Mouse (Mus musculus) lung, postnatal 4 days (tissue): ENCODE measurements around the gene Aven.

ENCODE experiments used
- DNase-seq, 2 experiments: peaks; one replicate each; pipeline ENCODE4 v3.0.0; 2021

The Aven gene

DNA sequence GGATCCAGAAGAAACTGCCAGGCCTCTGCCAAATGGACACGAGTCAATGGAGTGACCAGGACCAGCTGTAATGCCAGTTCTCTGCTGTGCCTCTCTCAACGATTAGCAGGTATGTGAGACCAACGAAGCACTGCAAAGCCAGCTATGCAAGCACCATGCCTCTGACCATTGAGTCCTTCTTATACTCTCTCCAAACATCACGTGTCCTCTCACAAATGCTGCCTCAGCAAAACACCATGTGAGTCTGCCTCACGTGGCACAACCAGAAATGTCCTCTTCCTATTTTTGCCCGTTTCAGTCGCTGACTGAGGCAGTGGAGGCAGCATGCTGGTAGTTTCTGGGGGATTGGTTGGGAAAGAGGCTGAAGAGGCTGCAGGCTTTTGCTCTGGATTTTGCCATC is 68.8 kb downstream of the Aven start:
- DNase-seq, result no peak

DNA sequence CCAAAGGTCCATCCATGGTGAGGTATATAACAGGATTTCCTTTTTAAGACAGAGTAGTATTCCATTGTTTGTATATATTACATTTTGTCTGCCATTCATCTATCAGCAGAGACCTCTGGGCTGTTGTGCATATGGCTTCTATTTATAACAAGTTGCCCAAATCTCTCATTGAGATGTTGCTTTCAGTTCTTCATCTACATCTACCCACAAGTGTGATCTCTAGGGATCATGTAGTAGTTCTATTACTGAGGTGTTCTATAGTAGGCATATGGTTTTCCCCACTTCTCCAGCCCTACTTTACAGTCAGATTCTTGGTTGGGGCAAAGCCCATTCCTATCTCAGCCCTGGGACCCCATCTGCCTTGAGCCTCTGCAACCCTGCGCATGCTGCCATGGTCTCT is 72.3 kb downstream of the Aven start:
- DNase-seq, result no peak

DNA sequence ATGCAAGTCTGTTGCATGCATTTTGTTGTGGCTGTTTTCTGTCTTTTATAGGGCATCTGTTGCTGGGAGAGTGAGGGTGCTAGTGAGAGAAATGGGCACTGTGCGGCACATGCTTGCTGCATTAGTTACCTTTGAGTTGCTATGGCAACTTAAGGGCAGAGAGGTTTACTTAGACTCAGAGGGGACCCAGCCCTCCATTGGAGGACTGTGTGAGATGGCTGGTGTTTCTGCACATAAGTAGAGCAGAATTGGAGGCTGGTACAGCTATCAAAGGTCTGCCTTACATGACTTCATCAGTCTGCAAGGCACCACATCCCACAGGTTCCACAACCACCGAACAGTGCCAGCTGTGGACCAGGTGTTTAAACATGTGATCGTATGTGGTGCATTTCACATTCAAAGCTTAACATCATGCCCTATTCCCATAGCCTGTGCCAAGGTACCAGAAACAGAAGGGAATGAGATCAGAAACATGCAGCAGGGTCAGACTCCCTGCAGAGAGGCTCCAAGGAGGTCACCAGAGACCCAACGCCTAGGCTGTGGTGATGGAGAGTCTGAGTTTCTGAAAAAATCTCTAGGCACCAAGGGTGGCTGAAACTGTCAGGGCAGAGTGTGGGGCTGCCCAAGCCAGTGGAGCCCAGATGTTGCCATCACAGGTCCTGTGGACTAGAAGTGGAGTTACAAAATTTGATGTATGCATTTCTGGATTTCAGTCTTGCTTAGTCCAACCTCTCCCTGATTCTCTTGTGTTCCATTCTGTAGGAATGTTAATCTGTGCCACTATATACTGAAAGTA is 73.7 kb downstream of the Aven start:
- no peak for DNase-seq

DNA sequence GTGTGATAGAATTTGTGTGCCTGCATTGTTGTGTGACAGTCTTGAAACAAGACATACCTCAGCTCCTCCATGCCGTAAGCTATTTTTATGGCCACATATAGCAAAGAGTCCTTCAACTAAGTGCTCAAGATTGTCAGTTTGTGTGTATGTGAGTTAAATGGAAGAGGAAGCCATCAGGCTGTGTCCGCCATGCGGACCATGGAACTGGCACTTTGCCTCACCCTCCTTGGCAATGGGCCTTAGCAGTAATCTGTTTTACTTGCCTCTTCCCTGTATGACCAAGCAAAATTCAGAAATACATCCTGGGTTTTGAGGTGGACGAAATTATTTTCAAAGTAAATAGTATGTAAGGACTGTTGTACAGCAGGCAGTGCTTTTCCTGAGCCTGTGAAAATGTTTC is 75.0 kb downstream of the Aven start:
- no peak for DNase-seq

DNA sequence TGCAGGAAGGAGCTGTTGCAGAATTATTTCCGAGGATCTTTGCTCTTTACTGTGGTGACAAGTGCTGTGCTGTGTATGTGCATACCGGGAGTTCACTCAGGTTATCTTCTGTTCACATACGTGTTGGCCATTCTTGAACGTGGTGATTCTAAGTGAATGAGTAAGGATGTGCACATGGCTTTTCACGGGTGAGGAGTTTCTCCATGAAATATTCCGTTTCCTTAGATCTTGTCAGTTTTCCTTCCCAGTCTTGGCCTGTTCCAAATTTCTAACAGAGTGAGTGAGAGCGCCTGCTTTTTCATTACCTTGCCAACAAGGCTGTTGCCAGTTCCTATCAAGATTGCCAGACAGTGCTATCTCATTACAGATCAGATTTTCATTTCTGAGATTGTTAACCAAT is 98.2 kb downstream of the Aven start:
- DNase-seq, result no peak

DNA sequence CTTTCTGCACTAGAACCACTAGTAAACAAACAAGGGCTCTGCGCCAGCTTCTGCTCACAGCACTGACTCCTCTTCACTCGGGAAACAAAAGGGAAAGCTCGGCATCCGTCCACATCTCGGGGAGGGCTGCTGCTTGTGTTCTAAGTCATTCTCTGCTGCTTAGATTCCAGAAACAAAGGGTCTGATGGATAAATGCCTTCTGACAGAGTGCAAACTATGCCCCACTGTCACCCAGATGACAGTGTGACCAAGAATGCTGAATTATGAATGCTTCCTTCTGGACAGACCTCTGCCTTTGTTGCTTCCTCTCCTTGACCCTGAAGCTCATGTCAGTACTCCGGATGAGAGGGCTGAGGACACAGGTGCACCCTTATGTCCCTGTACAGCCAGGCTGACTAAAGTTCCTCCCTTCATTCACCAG is 98.7 kb downstream of the Aven start:
- peak in 1 of 2 experiments; percentile 24 for DNase-seq

DNA sequence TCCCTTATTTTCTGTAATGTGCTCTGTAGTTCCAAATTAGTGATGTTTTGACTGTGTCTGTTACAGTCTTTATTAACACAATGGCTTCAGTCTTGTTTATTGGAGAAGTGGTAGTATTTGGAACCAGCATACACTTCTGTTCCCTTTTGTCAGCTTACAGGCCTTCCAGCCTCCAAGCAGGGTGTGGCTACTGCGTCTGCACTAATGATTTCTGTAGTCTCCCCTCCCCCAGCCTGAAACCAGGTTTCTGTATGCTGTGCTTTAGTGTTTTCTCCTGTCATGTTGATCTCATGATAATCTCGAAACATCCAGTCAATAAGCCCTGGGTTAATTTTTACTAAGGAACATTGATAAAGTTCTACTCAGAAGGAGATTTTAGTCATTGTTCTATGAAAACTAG is 100.6 kb downstream of the Aven start:
- DNase-seq, result no peak

DNA sequence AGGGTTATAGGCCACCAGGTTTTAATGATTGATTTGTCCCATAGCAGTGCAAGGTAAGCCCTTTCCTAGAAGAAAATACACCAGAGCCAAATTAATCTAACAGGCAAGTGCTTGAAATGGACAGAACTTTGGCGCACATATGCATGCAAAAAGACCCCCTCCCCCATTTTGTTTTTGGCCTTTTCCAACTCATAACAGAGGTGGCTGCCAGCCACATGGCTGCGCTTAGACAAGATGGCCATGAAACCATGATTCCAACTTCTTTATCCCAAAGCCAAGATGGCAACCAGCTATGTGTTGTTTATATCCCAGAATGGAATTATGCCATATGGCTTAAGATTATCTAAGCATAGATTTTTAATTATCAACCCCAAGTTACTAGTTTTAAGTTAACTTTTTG is 101.0 kb downstream of the Aven start:
- DNase-seq, result no peak

DNA sequence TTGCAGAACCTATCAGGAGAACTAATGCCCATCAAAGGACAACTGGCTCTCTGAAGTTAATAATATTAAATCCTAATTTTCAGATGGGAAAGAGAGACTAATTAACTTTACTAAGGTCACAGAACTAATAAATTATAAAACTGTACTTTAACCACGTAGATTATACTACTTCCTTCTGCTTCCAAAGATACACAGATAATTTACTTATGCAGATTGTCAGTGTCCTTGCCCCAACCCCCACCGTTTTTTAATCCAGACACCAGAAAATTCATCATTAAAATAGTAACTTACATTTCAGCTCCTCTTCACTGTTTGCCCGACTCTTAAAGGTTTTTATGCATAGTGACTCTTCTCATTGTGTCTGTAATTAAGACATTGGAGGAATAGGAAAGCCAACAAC is 103.0 kb downstream of the Aven start:
- no peak for DNase-seq

DNA sequence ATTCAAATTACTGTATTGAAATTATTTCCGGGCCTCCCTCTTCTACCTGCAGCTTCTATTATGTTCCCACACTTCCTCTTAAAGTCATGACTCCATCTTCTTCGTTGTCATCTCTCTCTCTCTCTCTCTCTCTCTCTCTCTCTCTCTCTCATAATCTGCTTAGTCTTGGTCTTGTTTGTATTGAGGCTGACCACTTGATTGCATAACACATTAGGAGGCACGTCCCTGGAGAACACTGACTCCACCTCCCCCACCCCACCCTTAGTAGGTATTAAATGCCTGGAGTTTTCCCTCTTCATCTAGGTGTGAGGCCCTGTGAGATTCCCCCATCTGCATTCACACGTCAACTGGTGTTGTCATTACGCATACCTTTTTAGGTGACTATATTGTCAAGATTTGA is 103.7 kb downstream of the Aven start:
- DNase-seq, result no peak

DNA sequence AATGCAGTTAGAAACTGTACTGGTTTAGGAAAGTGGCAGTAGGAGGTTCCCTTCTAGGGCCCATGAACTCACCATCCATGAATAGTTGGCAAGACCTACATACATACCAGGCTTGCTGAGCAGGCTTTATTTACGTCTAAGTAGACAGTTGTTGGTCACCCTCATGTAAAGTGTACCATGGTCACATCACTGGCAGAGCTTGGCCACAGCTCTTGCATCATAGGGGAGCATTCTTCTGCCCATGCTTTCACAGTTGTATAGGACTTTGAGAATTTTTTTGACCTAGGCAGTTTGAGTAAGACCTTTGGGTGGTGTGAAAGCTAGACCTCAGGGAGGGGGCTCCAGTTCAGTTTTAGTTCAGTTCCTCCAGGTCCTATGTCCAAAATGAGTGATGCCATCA is 104.3 kb downstream of the Aven start:
- DNase-seq, result no peak

DNA sequence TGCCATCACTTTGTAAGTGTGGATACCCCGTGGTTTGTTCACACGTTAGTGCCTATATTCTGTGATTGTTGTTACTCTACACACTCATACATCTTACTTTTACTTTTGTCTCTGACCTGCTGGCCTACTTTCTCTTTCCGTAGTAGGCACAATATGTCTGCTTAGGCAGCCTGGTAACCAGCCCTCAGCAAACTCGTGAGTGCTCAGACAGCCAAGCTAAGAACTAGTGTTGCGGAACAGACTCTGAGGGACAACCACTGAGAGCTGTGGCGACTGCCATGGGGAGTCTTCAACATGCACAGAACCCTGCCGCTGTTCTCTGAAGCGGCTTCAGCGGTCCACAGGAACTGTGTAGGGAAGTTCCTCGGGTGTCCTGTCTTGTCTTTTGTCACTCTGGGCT is 107.5 kb downstream of the Aven start:
- no peak for DNase-seq

DNA sequence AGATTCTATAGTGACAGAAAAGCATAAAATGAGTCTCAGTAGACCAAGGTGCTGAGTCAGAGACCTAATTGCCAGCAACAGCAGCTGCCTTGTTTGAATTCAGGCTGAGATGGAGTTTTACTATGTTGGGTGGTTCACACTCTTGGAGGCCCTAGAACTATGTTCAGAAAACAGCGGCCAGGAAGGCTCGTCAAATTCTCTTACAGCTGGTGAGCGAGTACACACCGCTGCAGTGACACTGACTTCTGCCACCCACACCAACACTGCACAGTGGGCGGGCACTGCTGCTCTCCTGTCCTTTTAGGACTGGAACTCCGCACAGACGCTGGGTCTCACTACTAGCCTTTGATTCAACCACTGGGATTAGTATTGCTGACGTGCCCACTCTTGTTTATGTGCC is 109.7 kb downstream of the Aven start:
- no peak for DNase-seq

DNA sequence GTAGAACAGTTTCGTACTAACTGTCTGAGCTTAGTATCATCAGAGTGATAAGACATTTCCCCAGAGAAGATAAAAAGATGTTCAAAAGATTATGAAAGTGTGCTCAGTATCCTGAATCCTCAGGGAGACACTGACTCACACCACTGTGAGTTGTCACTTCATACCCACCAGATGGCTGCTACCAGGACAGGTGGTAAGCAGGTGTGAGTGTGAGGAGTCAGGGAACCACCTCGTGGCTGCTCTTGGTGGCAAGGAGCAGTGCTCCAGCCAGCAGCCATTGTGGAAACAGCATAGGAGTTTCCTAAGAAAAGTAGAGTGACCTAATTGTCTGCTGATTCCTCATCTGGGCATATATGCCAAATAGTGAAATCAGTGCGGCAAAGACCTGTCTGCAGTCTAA is 113.8 kb downstream of the Aven start:
- no peak for DNase-seq

DNA sequence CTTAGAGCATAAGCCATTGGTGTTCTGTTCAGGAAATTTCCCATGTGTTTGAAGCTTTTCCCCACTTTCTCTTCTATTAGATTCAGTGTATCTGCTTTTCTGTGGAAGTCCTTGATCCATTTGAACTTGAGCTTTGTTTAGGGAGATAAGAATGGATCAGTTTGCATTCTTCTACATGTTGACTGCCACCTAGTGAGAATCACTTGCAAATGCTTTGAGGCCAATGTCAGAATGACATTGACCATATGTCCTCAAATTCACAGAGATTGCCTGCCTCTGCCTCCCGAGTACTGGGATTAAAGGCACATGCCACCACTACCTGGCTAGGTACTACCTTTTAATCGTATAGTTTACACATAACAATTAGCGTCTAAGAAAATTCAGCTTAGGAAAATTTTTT is 119.9 kb downstream of the Aven start:
- no peak for DNase-seq

DNA sequence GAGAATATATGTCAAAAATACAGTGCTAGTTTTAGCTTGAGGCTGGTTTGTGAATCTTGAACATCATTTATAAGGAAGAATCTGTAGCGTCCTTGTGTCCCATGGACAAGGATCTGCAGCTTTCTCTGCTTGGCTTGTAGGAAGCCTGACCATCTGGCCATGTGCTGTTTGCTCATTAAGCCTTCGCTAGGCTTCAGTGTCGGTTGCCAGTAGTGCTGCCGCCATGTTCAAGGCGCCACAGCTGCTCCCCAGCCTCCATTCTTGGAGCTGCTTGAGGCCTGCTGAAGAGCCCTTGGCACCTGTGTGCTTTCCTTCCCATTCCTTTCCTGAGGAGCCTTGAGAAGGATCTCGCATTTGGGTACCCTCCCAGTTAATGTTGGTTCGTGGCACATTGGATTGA is 121.6 kb downstream of the Aven start:
- DNase-seq, result no peak

DNA sequence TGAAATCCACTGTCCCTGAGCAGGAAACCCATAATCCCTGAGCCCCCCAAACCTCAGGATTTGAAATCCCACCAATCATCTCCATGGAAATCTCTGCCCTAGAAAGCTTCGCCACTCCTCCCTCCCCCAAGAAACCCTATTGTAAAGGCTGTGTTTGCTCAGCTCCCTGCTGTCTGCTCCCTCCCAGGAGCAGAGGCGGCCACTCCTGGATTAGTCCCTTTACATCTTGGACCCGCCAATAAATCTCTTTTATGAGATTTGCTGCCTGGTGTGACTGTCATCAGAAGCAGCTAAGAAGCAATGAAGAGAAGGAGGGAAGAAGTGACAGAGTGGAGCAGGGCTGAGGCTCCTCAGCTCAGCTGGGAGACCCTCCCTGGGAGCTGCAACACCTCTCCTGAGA is 124.4 kb downstream of the Aven start:
- DNase-seq, result no peak

DNA sequence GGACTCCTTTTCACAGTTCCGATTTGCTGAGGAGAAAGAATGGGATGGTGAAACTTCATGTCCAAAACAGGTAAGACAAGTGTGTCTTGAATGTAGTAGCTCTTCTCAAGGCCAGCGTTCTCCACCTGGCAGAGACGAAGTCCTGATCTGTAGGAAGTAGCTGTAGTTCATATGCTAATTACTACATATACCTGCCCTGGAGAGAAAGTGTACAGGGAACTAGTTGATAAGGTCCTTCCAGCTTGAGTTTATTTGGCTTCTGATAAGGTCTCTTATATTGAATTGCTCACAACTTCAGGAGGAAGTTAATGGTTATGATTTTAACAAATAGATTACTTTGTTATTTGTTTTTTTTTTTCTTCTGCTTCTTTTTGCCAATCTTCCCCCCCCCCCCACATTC is 132.4 kb downstream of the Aven start:
- no peak for DNase-seq

DNA sequence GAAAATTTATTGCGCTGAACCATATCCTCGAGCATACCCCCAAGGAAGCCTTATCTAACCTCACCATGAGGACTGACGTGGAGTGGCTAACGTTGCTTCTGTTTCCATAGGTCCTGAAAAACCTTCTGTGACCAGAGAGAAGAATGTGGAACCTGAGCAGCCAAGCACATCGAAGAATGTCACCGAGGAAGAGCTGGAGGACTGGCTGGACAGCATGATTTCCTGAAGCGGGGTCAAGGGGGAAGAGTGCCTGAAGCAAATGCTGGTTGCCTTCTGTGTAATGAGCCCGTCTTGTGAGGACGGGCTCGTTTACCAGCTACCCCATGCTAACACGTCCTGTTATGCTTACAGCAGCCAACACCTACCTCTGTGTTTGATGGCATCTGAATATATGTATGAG is 137.9 kb downstream of the Aven start:
- DNase-seq, result no peak

DNA sequence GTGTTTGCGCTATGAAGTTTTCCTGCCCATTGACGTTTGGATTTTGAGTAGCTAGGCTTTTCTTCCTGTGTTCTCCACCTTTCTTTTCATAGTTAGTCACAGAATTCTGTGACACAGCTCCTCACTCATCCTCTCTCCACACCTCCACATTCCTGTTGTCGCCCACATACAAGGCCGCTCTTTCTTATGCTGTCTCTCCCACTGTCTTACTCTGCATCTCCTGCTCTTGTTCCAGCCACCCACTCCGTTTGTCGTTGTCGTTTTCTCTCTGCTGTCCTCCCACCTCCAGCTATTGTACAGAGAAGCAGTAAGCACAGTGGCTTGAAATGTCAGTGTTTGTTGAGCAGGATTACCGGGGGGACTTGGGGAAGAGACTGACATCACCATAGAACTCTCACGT is 139.8 kb downstream of the Aven start:
- DNase-seq, result no peak

DNA sequence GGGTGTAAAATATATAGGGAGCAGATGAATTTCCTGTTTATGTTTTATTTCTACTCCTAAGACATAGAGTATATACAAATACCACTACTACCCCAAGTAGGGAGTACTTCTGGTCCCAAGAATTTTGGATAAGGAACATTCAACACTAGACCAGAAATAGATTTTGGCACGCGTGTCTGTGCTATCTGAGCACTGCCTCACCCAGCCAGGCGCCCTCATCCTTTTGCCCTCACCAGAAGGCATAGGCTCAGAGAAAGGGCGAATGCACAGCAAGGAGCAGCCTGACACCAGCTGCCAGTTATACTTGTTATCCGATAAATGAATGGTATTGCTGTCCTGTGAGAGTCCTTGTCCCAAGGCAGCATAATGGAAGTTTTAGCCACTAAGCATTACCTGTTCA is 144.4 kb downstream of the Aven start:
- no peak for DNase-seq

DNA sequence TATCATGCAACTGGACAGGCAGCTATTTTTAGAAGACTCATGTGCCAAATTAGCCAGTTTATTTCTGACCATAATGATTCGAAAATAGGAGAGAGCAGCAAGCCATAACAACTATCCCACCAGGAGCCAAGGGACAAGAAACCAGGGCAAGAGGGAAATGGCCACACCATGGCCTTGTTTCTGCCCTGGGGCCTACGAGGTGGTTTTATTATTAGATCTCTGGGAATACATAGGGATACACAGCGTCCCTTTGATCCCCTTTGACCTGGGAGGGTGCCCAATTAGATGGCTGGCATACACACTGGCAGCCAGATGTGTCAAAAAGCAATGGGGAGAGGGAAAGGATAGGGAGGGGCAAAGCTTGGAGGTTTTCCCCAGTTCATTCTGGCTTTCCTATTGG is 161.1 kb downstream of the Aven start:
- no peak for DNase-seq

DNA sequence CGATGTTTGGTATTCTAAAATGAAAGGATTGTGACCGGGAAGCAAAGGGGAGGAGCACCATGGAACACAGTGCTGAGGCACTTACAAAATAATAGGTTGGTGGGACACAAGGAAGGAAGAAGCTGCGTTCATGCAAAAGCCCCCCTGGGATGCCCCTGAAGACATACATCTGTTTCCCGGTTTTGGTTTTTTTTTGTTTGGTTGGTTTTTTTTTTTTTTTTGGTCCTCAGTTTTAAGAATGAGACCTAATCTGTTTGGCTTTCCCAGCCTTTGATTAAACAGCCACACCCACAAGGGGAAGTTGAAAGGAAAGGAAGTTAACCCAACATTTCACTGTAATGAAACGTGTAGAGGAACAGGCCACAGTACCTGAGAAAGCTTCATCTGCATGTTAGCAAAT is 163.4 kb downstream of the Aven start:
- no peak for DNase-seq

DNA sequence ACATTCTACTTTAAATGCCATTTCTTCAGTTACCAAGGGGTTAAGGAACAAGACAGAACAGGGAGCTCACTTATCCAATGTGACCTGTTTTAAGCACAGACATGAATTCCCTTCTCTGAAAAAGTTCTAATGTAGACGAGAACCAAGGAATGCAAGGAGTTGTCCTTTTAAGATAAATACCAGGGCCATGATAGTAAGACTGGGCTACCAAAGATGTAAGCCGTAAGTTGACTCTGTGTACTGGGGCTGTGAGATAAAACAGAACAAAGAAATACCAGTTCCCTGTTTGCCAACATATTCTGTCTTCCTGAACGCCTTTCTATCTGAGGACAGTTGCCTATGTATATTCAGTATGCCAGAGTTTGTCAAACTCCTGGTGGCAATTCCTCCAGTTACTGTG is 176.7 kb downstream of the Aven start:
- DNase-seq, result no peak

DNA sequence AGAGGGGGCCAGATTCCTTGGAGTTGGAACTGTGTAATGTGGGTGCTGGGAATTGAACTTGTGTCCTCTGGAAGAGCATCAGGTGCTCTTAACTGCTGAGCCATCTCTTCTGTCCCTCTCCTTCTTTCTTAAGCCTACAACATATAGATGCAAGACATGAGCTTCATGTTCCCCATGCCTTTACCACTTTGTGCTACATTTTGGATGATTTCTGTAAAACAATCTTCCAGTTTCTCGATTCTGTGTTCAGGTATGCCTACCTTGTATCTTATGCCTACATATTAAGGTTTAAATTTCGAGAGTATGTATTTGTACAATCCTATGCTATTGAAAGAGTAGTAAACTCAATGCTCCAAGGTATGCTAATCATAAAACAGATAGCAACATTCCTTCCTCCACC is 183.4 kb downstream of the Aven start:
- no peak for DNase-seq

DNA sequence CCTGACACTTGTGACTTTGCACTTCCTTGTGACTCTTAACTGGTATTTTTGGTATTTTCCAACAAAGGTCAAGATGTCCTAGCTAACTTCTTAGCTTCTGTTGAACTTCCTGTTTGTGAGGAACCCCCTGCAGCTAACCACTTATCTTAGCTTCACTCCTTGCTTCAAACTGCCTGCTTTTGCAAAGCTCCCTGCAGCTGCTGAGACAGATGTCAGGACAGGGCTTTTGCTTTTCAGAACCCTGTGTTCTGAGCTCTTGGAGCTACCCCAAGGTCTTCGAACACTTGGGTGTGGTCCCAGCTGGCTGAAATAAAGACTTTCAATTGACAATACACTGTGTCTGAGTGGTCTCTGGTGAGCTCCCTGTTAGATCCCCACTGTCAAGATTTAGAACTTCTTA is 184.0 kb downstream of the Aven start:
- no peak for DNase-seq
